Mouse (Mus musculus) cerebellum, postnatal 25 days (tissue): ENCODE measurements around the gene Nacc1.

Experiments used
- DNase-seq, 2 experiments: peaks; one replicate each; pipeline ENCODE4 v3.0.0; 2021; ENCODE audit warnings: mixed read lengths in 2 of 2

Nacc1 gene

DNA sequence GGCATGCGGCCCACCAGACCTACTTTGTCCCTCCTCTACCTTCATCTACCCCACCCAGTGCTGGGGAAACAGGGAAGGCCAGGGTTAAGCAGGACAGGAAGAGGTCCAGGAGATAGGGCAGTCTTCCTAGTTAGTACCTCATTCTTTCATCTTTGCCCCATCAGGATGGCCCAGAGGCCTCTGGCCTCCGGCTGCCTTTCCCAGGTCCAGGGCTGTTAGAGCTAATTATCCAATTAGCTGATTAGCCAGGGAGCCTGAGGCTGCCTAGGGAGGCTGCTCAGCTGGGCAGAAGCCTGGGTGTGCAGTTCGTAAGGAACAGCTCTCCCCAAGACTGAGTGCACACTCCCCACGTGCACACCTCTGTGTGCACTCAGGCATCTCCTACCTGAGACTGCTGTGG is 25.7 kb upstream of the Nacc1 start:
- DNase-seq = no peak

DNA sequence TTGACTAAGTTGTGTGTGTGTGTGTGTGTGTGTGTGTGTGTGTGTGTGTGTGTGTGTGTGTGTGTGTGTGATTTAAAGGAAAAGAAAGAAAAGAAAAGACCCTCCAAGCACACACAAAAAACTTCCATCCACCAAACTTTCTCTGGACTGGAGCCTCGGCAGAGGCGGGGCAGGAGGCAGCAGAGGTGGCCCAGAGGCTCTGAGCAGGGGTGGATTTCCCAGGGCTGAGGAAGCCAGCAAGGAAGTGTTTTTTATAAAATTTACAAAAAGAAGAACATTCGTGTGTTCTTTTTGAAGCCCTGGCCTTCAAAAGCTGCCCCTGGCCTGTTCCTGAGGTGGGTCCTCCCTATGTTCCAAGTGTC is 25.1 kb upstream of the Nacc1 start:
- no peak for DNase-seq

DNA sequence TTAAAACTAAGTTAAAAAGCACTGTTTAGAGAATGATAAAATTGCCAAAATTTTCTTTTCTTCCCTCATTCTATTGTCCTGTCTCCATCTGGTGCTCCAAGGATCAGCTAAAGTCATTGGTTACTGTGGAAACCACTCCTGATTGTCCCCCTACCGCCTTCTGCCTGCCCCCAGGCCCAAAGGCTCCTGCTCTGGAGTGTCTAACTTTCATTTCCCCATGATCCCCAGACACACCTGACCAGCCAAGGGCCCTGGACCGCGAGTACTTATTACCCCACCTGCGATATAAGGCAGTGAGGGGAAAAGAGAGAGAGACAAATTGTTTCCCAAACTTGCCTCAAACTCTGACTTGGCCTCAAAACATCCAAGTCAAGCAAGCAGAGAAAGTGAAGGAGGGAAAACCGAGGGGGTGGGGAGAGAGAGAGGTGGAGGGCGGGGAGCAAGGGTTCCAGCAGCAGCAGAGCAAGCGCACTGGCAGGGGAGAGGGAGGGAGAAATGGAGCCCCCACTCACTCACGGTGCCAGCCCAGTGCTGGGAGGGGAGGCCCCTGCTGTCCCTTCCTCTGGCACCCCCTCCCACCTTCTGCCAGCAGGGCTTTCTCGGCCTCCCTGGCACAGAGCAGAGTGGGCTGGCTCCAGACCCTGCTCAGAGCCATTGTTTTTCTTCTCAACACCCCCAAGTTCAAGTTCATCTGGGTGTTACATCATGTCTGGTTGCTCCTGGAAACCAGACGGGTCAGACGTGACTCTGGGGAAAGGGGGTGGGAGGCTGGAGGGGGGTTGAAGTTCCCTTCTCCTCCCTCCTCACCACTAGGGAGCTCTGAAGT is 24.5 kb upstream of the Nacc1 start:
- no peak for DNase-seq

DNA sequence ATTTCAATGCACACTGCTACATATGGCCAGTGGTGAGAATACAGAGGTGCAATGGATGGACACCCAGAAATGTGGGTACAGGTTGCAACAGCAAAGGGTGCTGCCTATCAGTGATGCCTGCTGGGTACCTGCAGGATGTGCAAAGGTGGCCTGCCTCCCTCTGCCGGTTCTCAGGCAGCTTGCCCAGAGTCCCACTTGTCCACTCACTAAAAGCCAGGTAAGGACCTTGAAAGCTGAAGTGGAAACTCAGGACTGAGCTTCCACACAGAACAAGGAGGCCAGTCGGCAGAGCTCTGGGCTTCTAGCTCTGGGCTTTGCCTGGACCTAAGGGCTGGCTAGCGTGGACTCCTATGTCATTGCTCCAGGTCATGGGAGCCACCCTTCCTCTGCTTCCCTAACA is 23.6 kb upstream of the Nacc1 start:
- no peak for DNase-seq

DNA sequence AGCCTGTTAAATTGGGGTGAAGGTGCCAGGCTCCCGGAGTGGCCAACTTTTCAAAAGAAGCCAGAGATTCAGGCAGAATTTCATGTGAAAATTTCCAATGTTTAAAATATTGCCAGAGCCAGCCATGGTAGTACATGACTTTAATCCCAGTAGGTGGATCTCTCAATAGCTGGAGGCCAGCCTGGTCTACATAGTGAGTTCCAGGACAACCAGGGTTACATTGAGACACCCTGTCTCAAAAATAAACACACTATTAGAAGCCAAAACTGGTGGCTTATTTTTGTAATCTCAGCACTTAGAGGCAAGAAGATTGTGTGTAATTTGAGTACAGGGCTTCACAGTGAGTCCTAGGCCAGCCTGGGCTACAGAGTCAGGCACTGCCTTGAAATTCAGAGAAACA is 22.3 kb upstream of the Nacc1 start:
- no peak for DNase-seq

DNA sequence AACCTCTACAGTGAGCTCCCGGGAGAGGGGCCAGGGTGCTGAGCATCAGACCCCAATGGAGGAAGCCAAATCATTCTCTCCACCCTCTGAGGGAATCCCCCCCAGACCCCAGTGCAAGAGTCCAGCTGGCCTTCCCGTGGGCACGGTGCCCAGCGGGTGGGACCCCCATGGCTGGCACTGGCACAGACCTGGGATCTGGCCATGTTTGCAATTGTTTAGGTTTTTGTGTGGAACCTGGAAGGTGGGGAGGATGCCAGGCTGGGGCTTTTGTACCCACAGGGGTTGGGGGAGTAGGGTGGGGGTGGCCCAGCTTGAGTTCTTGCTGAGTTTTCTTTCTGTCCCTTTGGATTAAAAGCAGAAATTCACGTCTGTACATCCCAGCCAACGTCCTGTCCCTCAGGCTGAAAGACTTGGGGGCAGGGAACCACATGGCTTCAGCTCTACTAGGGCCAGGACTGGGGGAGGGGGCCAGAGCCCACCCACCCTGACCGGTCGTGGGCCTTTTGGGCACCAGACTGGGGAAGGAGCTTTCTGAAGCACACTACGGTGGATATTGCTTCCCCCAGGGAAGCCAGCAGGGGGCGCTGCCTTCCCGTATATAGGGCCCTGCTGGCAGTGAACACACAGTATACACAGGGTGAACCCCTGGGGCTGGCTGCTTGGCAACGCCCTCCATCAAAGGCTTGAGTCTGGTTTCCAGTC is 21.3 kb upstream of the Nacc1 start:
- peak; percentile 91 to 94 for DNase-seq

DNA sequence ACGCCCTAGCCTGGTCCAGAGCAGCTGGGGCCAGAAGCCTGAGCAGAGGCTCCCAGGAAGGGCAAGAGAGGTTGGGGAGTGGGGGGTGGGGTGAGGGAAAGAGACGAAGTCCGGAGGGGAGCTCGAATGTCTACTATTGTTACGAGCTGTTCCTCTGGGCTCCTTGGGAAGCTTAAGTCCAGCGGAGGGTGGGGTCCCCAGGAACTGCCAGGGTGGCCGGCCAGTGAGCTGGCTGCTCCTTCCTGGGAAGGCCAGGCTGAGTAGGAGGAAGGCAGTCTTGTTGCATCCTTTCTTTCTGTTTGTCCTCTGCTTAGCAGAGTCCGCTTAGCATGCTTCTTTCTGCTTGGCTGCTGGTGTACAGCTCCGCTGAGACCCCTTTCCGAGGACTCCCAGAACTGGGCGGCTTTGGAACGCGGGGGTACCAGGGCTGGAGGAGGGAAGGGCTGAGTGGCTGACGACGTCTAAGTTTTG is 20.4 kb upstream of the Nacc1 start:
- DNase-seq = peak; percentile 16 to 23

DNA sequence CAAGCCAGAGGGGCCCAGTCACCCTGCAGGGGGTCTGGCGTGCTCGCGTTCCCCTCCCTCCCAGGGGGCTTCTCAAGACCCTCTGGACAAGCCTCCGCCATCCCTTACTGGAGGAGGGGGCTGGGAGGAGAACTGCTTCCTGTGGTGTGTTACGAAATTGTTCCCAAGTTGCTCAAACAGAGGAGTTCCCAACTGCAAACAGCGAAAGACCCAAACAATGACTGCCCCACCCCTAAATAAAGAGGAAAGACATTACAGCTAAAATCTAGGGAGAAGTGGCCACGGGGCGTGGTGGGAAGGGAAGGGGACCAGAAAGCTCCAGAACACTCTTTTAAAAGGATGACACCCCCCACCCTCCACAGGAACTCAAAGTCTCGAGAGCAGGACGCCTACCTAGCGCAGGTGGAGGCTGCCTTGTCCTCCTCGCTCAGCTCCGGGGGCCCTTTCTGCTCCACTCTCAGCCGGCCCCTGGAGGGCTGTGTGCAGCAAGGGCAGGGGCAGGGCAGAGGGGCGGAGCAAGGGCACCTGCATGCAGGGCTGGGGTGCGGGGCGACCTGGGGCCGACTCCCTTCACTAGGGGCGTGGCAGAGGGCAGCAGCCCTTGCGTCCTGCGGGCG is 19.7 kb upstream of the Nacc1 start:
- peak; percentile 33 to 47 for DNase-seq

DNA sequence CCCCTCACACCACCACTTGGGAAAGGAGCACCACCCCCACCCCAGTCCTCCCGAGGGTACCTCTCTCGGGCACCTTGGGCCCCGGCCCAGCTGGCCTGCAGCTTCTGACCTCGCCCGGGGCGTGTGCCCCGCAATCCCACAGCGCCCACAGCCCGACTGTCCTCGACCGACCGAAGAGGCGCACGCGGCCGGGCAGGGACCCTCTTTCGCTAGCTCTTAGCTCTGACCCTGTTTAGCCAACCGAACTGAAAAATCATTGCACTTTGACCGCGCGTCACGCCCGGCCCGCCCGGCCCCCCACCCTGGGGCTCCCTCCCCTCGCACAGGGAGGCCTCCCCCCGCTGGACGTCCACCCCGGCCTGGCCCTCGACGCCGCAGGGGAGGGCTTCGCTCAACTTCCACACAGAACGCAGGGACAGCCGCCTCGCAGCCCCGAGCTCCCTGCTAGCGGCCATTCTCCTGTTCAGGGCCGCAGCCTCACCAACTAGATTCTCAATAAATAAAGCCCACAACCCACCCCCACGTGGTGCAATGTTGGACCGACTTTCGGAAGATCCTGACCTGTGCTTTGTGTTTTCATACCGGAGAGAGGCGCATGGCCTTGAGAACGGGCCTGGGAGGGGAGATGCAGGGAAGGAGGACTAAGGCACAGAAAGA is 19.1 kb upstream of the Nacc1 start:
- DNase-seq = peak in 1 of 2 experiments; percentile 45

DNA sequence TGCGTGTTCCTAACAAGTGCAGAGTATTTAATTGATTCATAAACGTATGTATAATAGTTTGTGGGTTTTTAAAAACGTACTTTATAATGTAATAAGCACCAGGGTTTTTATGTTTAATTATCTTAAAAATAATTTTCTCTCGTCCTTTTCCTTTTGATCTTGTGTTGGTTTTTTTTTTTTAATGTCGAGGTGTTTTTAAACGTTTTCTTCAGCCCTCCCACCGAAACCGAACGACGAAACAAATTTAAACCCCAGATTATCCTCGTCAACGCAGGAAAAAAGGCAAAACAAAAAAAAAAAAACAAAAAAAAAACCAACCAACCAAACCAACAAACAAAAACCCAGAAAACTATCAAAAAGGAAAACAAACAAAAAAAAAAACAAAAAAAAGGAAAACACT is 18.3 kb upstream of the Nacc1 start:
- DNase-seq = no peak

DNA sequence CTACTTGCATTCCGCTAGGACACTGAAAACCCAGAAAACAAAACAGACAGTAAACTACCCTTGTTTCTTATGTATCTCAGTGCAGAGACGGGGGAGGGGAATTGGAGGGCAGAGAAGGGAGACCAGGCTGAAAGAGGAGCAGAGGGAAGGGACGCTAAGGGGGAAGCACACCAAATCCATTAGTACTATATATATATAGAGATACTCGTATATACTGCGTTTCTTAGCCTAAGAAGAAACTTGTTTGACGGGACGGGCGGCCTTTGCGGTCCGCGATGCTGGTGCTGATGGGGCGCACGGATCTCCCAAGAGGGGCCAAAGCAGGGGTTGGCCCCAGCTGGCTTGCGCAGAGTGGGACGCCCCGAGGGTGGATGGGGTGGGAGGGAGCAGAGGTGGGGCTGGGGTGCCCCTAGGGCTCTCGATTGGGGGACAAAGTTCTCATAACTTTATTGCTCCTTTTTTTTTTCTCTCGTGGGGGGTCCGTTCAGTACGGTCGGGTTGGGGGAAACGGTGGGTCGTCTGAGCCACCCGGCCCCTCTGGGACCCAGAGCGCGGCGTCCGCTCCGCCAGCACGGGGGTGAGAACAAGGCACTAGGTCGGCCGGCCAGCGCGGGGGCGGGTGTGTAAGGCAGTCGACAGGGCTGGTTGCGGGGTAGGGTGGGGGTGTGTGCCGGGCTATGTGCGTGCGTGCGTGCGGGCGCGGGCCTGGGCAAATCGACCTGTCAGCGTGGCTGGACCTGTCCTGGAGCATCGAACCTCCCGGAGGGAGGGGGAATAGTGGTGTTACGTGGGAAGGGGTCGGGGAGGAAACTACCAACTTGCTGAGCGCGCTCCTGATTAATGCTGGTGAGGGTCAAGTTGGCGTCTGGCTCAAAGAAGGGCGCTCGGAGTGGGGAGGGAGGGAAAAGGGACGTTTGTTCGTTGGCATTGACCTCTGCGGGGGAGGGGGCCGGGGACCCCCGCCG is 17.5 kb upstream of the Nacc1 start:
- DNase-seq = peak; percentile 55 to 62

DNA sequence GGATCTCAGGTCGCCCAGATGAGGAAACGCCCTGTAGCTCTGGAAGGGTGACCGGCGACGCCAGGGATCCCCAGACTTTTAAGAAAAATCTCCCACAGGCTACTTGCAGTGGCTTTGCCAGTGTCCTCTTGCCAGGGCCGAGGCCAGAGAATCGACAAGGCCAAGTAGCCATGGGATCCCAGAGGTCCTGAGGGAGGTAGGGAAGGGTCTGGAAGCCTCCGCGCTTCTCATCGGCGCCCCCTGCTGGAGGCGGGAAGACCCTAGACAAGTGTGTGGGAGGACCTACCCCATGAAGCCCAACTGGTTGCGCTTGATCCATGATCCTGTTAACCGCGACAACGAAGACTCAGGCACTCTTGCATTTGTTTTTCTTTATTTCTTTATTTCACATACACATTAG is 16.7 kb upstream of the Nacc1 start:
- DNase-seq = peak; percentile 63 to 81

DNA sequence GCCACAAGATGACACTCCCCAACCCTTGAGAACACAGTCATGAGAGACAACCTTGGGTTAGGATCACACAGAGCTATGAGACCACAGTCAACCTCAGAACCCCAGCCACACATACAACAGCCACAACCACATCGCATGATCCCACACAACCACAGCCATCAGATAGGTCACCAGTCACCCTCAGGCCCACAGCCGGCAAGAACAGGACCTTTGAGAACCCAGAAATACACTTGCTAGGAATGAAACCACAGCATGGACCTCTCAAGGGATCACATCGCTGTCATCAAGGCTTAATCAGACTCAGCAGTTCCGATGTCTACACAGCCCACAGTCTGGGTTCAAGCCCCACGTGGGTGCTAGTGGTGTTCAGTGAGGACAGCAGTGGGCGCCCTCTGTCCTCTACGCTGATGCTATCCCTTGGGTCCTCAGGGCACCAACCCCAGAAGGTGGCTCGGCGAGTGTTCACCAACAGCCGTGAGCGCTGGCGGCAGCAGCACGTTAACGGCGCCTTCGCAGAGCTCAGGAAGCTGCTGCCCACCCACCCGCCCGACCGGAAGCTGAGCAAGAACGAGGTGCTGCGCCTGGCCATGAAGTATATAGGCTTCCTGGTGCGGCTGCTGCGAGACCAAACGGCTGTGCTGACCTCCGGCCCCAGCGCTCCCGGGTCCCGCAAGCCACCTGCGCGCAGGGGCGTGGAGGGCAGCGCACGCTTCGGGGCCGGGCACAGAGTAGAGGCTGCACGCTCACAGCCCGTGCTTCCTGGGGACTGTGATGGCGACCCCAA is 16.0 kb upstream of the Nacc1 start:
- DNase-seq = peak; percentile 23 to 39

DNA sequence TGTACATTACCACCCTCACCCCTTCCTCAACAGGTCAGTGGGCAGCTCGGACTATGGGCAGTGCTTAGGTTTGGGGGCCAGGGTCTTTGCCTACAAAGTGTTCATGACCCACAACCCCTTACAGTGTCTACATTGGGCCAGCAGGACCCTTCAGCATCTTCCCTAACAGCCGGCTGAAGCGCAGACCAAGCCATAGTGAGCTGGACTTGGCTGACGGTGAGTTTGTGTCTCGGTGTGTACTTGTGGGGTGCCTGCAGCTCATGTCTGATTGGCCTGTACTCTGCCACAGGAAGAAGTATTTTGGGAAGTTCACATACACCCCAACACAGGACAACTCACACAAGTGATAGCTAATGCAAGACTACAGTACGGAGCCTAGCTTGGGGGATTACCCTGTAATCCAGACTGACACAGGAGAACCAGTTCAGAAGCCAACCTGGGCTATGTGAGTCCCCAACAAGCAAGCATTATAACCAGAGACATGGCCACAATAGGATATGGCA is 15.4 kb upstream of the Nacc1 start:
- DNase-seq = peak; percentile 11 to 17

DNA sequence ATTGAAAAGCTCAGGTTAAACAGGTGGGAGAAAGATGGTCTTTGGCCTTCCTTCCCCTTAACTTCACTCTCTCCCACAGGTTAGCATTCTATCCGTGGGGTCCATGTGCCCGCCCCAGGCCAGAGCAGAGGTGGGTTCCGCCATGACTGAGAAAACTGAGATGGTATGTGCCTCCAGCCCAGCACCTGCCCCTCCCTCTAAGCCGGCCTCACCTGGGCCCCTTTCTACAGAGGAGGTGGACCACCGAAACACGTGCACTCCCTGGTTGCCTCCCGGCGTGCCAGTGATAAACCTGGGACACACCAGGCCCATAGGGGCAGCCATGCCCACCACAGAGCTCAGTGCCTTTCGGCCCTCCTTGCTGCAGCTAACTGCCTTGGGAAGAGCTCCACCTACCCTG is 14.9 kb upstream of the Nacc1 start:
- DNase-seq = peak in 1 of 2 experiments; percentile 15

DNA sequence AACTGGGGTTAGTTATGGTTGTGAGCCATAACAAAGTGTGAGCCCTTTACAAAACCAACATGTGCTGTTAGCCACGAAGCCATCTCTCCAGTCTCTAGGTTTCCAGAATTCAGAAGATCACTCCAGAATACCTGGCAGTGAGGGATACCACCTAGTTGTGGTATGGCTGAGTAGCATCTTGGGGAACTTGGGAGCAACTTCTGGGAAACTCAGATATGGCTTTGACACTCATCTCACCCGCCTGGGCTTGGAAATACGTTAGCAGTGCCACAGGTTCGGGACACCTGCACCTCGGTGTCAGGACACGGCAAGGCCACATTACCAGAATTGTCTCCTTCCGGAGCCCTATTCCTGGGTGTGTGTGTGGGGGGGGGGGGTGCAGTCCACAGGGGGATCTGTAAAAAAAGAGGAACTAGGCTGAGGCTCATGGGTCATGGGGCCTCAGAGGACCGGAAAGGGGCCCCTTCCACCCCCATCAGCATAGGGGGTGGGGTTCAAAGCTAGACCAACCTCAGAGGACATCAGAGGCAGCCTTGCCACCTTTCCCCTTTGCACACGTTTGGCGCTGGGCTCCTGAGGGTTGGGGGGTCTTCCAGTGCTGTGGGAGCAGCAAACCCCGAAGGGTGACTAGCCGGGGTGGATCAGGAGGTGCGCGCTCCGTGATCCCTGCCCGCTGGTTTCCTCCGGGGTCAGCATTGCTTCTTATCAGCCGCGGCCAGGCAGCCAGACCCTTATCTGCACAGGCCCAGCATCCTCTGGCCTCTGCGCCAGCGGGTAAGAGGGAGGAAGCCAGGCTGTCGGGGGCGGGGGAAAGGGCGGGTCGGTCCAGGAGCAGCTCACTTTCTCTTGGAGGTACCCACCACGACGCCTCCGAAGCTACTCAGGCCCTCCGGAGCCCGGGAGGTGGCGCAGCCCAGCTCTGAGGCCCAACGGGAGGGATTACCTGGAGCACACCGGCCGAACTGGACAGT is 13.6 kb upstream of the Nacc1 start, which contains the start of gene Lyl1:
Gene Lyl1, plus strand, starts transcription at position 517 of the 971 bp plus-strand sequence.
- peak; percentile 29 to 40 for DNase-seq

DNA sequence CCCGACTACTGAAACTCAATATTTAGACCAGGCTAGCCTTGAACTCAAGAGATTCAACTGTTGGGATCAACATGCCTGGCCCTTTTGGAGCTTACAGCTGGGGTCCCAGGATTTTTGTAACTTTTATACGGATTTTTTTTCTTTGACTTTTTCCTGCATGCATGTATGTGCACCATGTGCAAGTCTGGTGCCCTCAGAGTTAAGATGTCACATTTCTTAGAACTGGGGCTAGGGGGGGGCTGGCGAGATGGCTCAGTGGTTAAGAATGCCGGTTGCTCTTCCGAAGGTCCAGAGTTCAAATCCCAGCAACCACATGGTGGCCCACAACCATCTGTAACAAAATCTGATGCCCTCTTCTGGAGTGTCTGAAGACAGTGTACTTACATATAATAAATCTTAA is 12.9 kb upstream of the Nacc1 start:
- peak in 1 of 2 experiments; percentile 15 for DNase-seq

DNA sequence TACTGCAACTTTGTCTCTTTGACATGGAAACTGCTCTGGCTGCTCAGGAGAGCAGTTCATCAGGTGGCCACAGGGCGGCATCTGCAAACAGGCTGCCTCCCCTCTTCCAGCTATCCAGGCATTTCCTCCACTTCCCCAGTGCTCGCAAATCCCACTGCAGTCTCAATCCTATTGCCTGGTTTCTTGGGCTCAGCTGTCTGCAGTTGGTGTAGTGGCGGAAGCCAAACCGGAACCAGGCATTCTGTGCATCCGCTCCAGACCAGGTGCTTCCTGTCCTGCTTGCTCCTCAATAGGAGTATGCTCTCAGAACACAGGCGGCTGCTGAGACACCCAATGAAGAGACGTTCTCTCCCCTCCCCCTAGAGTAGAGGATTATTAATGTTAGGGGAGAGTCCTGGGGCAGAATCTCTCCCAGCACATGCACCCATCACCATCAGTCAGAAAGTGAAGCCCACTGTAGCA is 12.2 kb upstream of the Nacc1 start:
- DNase-seq = peak; percentile 76 to 81

DNA sequence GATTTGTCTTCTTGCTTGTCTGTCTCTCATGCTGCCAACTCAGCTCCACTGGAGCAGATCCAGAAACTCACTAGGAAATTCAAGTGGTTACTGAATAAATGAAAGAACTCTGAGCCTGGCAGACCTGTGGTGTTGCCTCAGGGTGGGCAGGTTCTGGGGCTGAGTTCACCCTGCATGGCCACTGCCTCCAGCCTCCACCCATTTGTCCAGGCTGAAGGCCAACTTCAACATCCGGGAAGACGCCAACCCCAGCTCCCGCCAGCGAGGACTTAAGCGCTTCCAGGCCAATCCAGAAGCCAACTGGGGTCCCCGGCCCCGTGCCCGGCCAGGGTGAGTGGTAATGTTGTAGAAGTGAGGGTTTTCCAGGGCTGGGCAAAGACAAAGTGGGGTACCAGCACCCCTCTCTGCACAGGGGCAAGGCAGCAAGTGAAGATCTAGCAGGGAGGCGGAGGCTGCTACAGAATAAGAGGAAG is 11.3 kb upstream of the Nacc1 start:
- peak; percentile 56 to 57 for DNase-seq
